Mouse (Mus musculus): ENCODE measurements around the gene Otulin. TPM values are rescaled to one million over a fixed set of nuclear protein-coding genes. Genes with fewer than 3 reads are reported as not detected.

The Otulin gene
- total RNA-seq, 2 experiments from 2014 or later = 20.8 to 23.1 TPM

DNA sequence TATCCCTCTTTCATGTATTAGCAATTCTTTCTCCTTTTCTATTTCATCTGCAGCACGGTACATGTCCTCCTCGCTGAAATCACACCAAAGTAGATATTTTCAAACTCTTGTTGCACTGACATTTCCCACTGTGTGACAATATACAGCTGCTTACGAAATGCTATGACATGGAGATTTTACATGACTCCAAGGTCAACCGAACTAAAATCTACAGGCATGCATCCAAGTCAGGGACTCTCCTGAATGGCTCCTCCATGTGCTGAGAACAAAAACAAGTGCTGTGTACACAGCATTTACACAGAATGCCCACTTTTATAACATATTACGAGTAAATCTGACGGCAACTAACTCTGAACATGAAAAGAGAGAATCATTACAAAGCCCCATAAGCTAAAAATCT is 7.2 kb downstream of the Otulin start:
- intact Hi-C loops (cut with DNase I) = no loop called here

DNA sequence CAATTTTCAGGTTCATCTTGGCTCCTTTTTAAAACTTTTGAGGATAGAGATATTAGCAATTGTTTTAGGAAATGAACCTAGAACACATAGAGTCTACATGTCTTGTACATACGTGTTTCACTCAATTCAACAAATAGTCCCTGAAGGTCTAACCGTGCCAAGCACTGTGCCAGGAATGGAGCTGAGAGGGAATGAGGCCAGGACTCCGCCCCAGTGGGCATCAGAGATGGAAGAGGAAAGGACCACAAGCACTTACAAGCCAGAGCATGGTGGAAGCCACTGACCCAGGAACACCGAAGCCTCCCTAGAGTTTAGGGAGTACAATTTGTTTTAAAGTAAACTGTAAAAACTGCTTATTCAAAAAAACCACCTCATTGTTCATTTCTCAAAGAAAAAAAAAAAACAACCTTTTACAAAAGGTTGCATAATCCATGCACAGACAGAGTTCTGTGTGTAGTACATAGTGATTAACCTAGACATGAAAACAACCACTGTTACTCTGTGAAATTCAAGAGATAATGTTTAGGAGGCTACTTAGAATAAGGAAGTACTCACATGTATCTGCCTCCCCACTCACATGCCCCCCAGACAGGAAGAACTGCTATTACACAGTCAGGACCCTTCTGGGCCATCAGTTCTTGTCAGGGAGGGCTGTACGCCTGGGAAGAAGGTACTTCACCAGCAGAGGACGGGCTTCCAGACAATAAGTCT is 9.9 kb downstream of the Otulin start:
- DNase-seq (ENCODE audit: low spot score in 2 of 2) = no peak
- intact Hi-C loops (cut with DNase I) = no loop called here

More for the DNA sequence above, 7.2 kb downstream of the Otulin start:
- no peak for DNase-seq (ENCODE audit: low spot score in 2 of 2)

DNA sequence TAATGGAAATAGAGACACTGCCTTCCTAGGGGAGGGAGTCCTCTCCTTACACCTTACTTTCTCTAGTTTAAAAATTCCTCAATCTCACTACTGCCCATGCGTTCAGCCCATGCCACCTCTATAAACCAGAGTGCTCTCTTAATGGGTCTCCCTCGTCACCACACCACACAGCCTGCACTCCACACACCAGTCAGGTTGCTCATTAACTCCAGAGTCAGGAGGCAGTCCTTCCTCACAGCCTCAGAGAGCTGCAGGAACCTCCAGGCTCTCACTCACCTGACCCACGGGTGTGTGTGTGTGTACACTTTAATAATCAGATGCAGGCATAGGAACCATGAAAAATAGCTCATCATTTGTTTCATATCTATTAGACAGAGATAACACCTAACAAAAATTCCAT is 10.8 kb downstream of the Otulin start:
- no peak for DNase-seq (ENCODE audit: low spot score in 2 of 2)
- intact Hi-C loops (cut with DNase I) = no loop called here

DNA sequence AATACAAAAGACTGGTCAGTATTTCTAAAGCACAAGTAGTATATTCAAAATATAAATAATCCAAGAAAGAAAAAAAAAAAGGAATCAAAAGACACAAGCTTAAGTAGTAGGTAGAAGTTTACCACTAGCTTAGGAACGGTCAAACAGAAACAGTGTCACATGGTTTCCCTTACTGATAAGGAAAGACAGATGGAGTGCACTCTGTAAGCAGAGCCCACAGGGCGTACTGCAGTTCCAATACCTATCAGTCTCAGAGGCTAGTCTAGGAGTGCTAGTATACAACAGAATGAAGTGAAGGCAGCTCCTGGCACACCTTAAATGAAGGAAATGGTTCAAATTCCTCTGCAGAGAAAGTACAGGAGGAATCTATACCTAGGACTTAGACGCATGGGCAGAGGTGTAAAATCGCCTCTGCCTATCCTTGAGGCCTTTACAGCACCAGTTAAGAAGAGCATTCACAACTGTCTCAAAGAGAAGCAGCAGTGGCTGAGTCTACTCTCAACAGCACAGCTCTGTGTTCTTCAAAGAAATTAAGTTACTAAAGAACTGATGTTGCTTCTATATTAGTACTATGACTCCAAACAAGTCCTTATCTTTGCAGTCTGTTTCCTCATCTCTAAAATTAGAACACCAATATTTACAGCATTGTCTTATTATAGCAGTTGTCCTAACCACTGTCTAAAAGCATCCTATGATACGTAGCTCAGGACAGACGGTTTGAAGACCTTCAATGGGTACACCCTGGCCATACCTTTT is 11.5 kb downstream of the Otulin start:
- intact Hi-C loops (cut with DNase I) = no loop called here
- no peak for DNase-seq (ENCODE audit: low spot score in 2 of 2)

DNA sequence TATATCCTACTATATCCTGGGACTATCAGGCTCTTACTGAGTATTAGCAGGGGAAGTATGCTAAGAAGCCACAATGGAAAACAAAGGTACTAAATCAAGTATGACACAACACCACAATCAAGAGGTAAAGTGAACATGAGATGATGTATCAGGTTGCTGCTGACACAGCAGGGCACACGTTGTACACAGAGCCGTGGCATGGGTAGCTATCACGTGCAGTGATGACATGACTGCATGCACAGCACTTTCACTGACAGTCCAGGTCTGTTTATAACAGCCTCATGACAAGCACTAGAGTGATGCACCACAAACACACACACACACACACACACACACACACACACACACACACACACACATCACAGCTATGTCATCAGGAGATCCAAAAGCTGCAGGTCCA is 13.3 kb downstream of the Otulin start:
- intact Hi-C loops (cut with DNase I) = no loop called here
- no peak for DNase-seq (ENCODE audit: low spot score in 2 of 2)

DNA sequence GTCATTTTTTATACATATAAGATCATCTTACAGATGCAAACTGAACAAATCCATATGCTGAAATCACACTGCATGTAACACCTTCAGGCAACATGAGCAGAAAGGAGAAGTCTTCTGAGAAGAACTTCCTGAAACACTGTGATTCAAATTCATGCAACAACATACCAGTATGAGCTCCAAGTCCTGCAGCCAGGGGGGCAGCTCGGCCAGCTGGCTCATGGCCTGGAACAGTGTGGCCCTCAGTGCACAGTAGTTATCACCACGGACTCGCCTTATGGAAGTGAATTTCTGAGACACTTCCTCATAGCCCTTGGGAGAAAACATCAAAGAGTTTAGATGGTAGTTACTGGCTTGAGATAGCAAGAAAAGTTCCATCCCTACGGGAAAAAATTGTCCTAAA is 14.3 kb downstream of the Otulin start:
- intact Hi-C loops (cut with DNase I) = no loop called here
- peak; percentile 47 to 57 for DNase-seq (ENCODE audit: low spot score in 2 of 2)

DNA sequence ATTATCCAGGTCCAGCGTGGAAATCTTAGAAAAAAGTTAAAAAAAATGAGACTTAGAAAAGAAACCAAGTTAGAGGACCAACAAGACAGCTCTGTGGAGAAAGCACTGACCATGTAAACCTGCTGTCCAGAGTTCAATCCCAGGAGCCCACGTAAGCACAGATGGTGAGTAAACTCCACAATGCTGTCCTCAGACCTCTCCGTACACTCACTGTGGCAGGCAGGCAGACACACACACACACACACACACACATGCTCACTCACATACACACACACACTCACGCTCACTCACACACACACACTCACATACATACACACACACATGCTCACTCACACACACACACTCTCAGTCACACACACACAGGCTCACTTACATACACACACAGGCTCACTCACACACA is 17.2 kb downstream of the Otulin start:
- intact Hi-C loops (cut with DNase I) = loop anchor here (2.0 to 5.0 kb wide), 2 partner anchors 146 to 286 kb away; partner anchors contain the start of gene Ank
- DNase-seq (ENCODE audit: low spot score in 2 of 2) = no peak

DNA sequence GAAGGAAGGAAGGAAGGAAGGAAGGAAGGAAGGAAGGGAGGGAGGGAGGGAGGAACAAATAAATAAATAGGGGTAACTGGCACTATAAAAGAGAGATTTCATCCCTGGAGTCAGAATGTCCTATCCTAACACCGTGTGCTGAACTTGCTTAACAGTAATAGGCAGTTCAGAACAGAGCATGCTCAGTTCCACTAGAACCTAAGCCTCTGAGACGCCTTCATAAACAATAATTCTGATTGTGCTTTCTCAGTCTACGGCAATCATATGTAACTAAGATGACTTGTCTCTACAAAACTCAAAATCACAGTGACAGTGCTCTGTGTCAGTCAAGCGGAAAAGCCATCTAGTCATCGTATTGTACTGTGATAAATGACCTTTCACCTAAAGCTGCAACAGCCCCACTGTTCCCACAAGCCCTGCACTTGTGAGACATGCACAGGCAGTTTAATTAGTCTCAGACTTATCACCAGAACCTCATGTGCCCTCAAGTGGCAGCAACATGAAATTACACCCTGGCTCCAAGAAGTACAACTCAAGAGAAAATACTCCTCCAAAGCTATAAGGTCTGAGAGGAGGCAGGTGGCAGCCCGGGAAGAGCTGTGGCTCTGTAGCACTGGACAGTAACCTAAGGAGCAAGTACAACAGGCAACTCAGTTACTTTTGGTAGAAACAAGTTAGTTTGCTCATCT is 17.8 kb downstream of the Otulin start:
- peak; percentile 81 to 82 for DNase-seq (ENCODE audit: low spot score in 2 of 2)
- intact Hi-C loops (cut with DNase I) = loop anchor here (2.0 to 5.0 kb wide), 2 partner anchors 146 to 285 kb away; partner anchors contain the start of gene Ank

DNA sequence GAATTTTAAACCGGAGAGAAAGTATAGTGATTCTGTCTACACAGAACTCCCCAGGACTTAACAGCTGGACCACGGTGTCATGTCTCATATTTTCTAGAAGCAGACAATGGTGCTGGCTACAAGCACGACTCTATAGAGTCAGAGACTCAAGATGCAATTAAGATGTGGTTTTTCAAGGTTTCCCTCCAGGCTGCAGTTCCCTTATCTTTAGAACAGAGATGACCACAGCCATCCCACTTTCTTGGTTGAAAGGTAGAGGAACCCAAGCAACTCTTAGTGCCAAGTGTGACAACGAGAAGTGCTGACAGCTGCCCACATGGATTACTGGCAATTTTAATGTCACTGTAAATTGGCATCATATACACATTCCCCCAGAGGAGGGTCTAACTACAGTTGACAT is 20.9 kb downstream of the Otulin start:
- intact Hi-C loops (cut with DNase I) = no loop called here

DNA sequence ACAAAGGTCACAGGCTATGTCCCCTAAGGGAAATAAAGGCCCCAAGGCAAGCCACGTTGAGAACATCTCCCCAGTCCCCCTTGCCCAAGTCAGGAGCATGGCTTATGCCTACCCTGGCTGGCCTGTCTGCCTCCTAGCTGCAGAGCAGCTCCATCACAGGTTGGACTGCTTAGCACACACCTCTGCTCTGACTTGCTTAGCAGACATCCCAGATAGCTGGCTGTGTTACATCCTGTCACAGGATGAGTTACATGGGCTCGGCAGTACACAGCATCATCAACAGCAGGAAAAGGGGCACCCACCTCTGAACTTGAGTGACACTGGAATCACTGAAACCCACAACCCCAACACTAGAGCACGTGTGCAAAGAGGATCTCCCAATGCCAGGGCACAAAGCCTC is 25.2 kb downstream of the Otulin start:
- no peak for DNase-seq (ENCODE audit: low spot score in 2 of 2)
- intact Hi-C loops (cut with DNase I) = no loop called here

More for the DNA sequence above, 20.9 kb downstream of the Otulin start:
- DNase-seq (ENCODE audit: low spot score in 2 of 2) = no peak

DNA sequence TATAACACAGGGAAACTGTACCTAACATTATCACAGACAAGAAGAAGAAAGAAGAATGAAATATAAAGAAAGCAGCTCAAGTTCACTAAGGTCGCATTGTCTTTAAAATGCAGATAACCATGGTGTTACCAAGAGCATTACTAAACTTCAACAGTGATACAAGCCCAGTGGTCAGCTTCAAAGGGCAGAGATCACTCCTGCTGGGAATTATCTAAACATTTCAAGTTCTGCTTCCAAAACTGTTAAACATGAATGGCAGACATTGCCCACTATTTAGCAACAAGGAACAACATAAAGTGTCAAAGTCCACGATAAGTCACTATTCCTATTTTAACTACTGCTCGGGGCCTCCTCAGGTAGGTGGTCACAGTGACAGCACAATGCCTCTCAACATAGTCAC is 25.9 kb downstream of the Otulin start:
- intact Hi-C loops (cut with DNase I) = no loop called here
- DNase-seq (ENCODE audit: low spot score in 2 of 2) = no peak

DNA sequence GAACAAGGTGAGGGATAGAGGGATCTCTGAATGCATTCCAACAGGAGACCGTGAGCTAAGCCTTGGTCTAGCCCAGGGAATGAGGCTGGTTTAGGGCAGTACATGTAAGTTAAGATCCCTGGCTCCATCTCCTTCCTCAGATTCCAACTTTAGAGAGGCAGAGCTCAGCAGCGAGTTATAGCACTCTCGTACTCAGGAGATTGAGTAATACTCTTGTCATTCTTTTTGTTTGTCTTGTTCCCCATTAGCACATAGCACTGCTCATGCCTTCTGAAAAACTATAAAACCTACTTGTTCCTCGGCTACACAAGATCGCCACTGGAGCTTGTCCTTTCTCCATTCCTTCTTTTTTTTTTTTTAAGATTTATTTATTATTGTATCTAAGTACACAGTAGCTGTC is 30.0 kb downstream of the Otulin start:
- intact Hi-C loops (cut with DNase I) = no loop called here
- no peak for DNase-seq (ENCODE audit: low spot score in 2 of 2)

DNA sequence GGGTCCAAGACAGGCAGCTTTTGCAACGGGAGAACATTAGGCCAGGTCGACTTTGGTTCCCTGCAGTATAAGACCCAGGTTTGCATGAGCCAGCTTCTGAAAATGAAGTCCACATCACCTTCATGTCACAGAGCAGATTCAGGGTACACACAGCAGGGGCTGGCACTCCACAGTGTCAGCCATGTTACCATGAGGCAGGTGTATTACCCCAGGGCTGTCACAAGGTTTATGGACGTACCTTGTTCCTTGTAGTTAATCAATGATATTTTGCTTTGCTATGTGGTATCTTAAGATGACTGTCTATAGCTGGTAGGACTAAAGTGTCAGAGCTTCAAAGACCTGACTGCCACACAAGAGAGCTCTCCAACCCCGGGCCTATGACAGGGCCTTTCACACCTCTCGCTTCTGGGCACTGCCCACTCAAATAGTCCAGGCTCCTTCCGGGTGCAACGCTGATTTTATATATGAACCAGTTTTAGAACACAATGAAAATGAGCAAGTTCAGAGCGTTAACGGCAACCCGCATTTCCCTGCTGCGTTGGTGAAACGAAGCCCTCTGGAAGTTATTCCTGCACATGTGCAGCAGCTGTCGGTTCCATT is 31.6 kb downstream of the Otulin start:
- intact Hi-C loops (cut with DNase I) = no loop called here
- no peak for DNase-seq (ENCODE audit: low spot score in 2 of 2)

DNA sequence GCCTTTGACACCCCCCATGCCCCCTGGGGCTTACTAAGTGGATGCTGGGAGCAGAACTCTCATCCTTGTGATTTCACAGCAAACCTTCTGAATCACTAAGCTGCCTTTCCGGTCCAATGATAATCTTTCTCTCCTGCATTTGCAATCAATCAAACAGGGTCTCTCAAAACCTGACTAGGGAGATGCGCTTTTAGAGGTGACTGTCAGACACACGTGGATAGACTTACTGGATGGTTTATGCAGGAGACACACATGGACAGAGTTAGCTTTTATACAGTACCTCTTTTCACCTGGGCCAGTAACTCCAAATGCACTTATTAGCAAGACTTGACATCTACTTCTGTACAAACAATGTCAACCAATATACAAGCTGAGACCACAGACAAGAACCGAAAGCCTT is 33.0 kb downstream of the Otulin start:
- intact Hi-C loops (cut with DNase I) = no loop called here
- DNase-seq (ENCODE audit: low spot score in 2 of 2) = no peak

DNA sequence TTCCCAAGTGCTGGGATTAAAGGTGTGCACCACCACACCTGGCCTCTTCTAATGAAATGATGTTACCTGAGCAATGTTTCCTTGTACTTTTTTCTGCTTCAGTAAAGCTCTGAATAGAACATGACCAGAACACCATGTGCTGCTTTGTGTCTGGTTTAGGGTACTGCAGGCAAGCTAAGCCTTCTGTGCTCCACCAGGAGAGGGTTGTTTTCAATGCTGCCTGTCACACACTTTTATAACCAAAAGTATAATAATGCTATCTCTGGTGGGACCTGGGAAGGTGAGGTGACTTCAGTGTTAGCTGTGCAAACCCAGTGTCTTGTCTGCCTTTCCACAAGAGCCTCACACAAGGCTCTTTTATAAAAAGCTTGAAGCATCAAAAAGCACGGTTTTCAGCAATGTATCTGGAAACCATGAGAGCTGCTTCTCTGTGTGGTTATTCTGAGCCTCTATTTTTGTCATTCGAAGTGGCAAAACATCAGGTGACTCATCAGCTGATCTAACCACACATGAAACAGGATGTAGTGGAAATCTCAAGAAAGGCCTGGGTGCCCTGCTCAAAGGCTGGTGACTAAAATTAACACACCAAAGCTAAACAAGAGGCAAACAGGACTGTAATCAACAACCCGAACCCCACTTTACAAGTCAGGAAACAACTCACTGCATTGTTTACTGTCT is 33.9 kb downstream of the Otulin start:
- peak; percentile 53 to 81 for DNase-seq (ENCODE audit: low spot score in 2 of 2)
- intact Hi-C loops (cut with DNase I) = no loop called here

DNA sequence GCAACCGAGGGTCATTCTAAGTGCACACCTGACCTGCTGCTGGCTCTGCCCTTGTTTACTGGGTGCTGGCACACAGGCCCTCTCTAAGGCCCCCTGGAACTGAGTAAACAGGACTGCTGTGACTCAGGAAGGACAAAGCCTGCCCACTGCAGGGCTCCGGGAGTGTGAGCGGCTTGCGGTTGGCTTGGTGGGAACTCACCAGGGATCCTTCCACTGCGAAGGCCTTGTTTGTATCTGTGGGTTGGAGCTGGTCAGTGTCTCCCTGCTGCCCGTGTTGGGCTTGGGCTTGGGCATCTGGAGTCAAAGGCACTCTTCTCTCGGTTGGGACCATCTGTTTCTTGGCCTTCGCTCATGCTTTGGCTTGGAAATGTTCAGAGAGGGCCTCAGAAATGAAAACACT is 34.9 kb downstream of the Otulin start:
- intact Hi-C loops (cut with DNase I) = no loop called here
- no peak for DNase-seq (ENCODE audit: low spot score in 2 of 2)

DNA sequence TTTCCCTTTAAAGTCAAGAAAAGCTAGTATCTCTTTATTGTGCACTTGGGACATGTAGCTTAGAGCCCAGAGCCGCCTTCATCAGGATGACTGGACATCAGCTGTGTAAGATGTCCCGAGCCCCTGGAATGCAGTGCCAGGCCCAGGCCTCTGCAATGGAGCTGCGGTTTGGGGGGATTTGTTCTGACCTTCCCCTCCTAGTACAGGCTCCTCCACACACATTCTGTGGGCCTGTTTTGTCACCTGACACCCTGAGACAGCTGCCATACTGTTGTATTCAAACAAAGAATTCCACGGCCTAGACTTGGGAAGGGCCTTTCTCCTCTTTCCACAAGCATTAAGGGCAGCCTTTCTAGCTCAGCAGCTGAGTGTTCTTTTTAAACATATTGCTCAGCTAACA is 35.5 kb downstream of the Otulin start:
- intact Hi-C loops (cut with DNase I) = no loop called here
- DNase-seq (ENCODE audit: low spot score in 2 of 2) = no peak

DNA sequence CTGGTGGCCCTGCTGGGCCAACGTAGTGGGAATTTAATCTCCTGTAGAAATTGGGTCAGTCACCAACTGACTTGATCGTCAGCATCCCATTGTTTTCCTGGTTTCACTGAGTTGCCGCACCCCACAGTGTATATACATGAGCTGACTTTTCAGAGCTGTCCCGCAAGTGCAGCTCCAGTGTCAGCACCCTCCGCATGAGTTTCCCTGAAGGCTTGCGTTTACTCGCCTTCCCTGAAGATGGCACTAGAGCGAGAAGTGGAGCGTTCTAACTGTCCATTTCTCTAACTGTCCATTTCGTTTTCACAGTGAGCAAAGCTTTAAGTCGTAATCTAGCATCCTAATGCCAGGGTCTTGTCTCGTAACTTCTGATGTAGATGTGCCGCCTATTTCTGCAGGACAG is 36.8 kb downstream of the Otulin start:
- intact Hi-C loops (cut with DNase I) = no loop called here
- peak; percentile 66 to 73 for DNase-seq (ENCODE audit: low spot score in 2 of 2)

DNA sequence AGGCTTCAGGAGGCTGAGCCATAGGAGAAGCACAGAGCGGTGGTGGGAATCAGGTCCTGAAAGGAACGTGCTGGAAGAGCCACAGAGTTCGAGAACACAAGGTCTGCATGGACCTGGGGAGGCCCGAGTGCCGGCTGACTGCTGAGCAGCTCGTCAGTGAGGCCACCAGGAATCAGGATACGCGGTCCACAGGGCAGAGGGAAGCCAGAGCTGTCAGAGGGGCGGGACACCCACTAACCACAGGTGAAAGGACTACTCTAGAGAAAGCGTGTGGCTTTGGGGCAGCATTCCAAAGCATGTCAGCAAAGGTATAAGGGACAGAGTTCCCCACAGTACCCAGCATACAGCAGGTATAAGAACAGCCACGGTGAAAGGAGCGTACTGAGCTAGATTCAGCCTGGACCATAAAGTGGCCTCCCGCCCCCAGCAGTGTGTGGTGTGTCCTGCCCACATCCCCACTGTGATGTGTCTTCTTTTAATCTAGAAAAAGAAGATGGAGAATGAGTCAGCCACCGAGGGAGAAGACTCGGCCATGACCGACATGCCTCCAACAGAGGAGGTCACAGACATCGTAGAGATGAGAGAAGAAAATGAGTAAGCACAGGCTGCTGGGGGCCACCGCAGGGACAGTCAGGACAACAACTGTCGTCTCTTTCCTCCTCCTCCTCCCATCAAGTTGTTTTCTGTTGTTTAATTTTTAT is 37.7 kb downstream of the Otulin start:
- DNase-seq (ENCODE audit: low spot score in 2 of 2) = no peak
- intact Hi-C loops (cut with DNase I) = no loop called here

Data from left cerebral cortex, postnatal 14 days (tissue).